Mouse (Mus musculus): Measurements from ENCODE around the gene Syngap1.

DNA sequence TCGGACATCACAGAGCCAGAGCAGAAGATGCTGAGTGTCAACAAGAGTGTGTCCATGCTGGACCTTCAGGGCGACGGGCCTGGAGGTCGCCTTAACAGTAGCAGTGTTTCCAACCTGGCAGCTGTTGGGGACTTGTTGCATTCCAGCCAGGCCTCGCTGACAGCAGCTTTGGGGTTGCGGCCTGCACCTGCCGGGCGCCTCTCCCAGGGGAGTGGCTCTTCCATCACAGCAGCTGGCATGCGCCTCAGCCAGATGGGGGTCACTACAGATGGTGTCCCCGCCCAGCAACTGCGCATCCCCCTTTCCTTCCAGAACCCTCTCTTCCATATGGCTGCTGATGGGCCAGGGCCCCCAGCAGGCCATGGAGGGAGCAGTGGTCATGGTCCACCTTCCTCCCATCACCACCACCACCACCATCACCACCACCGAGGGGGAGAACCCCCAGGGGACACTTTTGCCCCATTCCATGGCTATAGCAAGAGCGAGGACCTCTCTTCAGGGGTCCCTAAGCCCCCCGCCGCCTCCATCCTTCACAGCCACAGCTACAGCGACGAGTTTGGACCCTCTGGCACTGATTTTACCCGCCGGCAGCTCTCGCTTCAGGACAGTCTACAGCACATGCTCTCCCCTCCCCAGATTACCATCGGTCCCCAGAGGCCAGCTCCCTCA, 20.7 kb downstream of the Syngap1 start:
- TF ChIP-seq CTCF (IDR thresholded peaks at IDR 0.05; ENCODE audit: low read depth): no peak
- TF ChIP-seq EP300 (IDR thresholded peaks at IDR 0.05; ENCODE audit: low read depth): no peak

All from liver, embryonic 14.5 days (tissue).